Mouse (Mus musculus): ENCODE data around the gene Gbp5.
A peak's percentile ranks its signal among the peaks of the same experiment; 100 is the strongest.
"Not testable (repeated sequence)": the region's sequence is repeated elsewhere in the genome, so short reads cannot be mapped to it uniquely, and the experiment has no call there.

The Gbp5 gene

GRCm38 (mm10) chr3:142541391-142541790, 47.6 kb downstream of the Gbp5 start:
- no peak for DNase-seq (ENCODE audit: low spot score in 2 of 2)

- not testable (repeated sequence) for DNase-seq (ENCODE audit: low spot score in 2 of 2)
These were observed 49.0 kb downstream of the Gbp5 start for GRCm38 (mm10) chr3:142542776-142543175.

DNA sequence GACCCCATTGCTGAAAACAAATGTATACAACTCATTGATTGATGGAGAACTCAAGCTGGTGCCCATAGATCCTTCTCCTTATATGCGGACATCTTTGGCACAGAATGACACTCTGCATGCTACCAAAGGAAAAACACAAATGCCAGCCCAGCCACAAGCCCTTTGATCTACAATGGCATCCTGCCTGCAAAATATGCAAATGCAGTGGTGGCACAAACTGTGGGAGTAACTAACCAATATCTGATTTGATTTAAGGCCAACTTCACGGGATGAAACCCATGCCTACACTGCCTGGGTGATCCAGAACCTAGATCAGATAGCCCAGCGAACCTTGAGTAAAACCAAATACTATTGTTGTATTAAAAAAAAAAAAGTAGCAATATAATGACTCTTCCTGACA, 52.9 kb downstream of the Gbp5 start:
- DNase-seq (ENCODE audit: low spot score in 2 of 2): no peak

- no peak for DNase-seq (ENCODE audit: low spot score in 2 of 2)
These were observed 56.4 kb downstream of the Gbp5 start for GRCm38 (mm10) chr3:142550052-142550676.

DNA sequence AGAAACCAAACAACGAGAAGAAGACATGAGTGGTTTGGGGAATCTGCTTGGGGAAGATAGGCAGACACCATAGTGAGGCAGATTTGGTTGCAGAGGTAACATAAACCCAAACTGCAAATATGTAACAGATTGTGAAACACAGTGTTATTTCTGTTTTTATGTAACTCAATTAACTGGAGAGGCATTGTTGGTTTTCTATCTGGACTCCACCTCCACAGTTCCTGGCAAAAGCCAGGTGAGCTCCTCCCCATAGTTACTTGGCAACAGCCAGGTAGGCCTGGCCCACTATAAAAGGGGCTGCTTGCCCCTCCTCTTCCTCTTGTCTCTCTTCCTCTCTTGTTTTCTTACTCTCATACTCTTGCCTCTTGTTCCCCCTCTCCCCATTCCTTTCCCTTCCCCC, 60.8 kb downstream of the Gbp5 start:
- no peak for DNase-seq (ENCODE audit: low spot score in 2 of 2)

DNA sequence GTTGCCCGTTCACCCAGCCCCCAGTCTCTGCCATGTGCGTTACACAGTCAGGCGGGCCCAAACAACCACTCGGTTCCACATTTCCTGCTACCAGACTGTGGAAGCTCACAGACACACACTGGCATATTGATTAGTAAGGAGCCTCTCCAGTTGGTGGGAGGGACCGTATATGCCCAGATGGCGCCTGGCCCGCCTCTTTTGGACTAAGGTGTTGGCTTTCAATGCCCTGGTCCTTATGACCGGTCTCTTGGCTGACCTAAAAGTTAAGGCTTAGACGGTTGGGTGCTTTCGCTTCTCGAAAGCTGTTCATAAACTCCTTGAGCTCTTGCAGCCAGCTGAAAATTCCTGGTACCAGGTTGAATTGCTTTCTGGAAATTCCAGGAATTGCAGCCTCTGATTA, 61.8 kb downstream of the Gbp5 start:
- no peak for DNase-seq (ENCODE audit: low spot score in 2 of 2)

DNA sequence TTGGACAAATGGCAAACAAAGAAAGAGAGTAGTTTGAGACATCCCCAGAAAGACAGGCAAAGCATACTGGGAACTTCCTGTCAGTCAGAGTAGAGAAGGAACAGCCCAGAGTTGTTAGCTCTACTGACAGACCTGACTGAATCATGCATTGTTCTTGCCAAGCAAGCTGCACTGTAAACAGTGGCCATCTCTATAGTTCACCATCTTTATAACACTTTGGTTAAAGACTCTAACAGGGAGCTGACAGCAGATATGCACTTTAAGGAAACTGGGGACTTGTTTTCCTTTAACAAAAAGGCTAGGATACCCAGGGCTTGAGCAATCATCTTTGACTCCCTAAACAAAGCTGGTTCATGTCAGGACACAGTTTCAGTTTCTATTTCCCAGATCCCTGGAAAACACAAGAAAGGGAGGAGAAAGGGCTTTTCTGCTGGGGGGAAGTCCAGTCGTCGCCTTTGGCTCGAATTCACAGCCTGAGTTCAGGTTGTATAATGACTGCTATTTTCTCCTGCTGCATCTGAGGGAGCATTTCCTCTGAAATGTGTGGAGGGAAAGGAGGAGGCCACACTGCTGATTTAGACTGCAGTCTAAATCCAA, 66.0 kb downstream of the Gbp5 start, which contains the start of gene Gbp3:
Gene Gbp3, plus strand, starts transcription at position 395 of the 597 bp plus-strand sequence.
- DNase-seq (ENCODE audit: low spot score in 2 of 2): peak in 1 of 2 experiments; percentile 25

DNA sequence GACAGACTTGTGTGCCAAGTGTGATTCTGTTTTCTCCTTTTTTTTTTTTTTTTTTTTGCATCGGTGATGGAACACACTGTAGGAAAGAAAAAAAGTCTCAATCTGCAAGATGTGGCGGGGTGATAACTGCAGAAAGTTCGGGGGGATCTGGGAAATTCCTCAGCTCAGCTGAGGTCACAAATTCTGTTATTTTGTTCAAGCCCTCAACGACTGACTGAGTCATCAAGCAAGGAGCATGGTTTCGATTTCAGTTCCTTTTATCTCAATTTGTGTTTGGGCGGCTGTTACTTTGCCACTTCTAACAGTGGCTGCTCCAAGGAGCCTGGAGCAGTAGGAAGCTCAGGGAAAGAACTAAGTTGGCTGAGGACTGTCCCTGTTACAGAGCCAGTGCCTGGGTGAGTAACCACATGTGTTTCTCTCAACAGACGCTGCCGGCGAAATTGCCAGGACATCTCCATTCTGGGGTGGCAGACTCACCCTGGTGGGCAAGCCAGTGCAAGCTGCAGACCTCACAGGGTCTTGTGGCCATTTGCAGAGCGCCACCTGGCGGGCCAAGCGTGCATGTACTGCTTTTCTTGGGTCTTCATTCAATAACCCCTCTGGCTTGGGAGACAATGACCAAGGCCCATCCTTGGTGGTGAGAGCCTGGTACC, 66.6 kb downstream of the Gbp5 start:
- DNase-seq (ENCODE audit: low spot score in 2 of 2): peak; percentile 85 to 89

- no peak for DNase-seq (ENCODE audit: low spot score in 2 of 2)
These were observed 67.4 kb downstream of the Gbp5 start for GRCm38 (mm10) chr3:142561045-142561646.

DNA sequence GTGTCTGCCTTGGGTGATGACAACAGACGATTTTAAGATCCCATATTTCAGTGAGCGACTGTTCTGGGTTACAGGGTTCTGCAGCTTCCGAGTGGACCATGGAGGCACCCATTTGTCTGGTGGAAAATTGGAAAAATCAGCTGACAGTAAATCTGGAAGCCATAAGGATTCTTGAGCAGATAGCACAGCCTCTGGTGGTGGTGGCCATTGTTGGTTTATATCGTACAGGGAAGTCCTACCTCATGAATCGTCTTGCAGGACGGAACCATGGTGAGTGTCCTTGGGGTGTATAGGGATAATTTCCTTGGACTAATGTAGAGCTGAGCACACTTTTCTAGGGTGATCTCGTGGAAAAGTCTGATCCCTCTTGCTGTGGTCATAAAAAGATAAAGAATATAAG, 67.9 kb downstream of the Gbp5 start:
- DNase-seq (ENCODE audit: low spot score in 2 of 2): no peak

DNA sequence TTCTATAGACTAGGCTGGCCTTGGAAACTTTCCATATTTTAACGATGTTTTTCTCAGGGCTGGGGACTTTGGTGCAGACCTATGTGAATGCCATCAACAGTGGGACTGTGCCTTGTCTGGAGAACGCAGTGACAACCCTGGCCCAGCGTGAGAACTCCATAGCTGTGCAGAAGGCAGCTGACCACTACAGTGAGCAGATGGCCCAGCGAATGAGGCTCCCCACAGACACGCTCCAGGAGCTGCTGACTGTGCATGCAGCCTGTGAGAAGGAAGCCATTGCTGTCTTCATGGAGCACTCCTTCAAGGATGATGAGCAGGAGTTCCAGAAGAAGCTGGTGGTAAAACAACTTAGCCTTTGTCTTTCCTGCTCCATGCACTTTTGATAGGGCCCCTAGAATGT, 73.7 kb downstream of the Gbp5 start:
- DNase-seq (ENCODE audit: low spot score in 2 of 2): not testable (repeated sequence)

DNA sequence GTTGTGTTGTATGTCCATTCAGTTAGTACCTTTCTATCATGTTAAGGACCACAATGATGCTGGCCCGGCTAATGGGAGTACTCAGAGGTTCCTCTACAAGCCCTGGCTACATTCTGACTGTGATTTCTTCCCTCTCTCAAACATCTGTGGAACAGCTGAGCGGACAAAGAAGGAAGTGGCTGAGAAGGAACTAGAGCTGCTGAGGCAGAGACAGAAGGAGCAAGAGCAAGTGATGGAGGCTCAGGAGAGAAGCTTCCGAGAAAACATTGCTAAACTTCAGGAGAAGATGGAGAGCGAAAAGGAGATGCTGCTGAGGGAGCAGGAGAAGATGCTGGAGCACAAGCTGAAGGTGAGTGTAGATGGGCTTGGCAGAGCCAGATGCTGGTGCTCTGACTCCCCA, 77.0 kb downstream of the Gbp5 start:
- no peak for DNase-seq (ENCODE audit: low spot score in 2 of 2)
